Mouse (Mus musculus): ENCODE data around the gene Klhdc4.
A peak's percentile ranks its signal among the peaks of the same experiment; 100 is the strongest.

The Klhdc4 gene

DNA sequence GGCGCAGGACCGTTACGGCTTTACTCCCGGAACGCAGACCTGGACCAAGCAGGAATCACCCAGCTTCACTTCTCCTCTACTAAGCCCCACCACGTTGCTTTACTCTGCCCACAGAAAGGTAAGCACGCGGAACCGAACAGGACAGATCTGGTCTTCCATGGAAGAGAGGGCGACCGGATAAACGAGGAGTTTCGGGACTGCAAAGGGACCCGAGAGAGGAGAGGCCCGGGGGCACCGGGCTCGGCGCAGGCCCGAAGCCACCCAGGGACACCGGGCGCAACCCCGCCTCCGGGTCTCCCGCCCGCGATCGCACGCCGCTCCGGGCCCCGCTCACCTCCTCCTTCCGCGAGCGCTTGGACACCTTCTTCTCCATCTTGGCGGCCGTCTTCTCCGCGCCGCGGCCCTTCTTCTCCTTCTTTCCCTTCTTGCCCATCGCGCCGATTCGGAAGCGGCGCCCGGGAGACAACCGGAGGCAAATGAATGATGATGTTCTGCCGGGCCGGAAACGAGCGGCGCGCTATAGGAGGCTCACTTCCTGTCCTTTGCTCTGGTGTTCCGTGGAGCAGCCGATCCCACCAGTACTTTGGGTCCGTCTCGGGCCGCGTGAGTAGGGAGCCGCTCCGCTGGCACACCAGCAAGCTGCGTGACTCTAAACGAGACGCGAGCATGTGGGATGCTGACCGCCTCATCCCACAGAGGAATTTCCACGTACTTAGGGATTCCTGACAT is at the start of gene Klhdc4:
Gene Klhdc4 (minus strand): TSS at position 522 of the 729 bp plus-strand sequence.
- DNase-seq (ENCODE audit: low spot score in 2 of 2): peak; percentile 76 to 83

DNA sequence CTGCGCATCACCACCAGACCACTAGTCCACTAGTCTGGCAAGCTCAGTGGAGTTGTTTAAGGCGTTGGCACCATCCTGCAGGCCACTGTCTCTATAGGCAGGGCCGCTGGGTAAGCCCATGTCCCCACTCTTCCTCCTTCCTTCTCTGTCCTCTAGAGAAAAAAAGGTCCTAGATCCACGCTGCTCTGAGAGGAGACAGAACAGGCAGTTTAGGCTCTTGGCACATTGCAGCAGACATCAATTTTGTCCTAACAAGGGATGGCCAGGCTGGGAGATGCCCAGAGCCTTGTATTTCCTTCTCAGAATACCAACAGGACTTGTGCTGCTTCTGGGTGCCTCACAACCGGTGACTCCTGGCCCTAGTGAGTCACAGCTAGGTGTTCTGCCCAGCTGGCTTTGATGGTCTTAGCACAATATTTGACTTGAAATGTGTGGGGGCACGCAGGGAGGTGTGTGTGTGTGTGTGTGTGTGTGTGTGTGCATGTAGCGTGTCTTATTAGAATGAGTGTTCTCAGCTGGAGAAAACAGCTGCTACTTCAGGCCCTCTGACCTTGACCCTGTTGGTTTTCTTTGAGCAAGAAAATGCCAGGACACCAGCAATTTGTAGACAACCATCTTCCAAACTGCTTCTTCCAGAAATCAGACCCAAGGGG is 48.6 kb upstream of the Klhdc4 start:
- DNase-seq (ENCODE audit: low spot score in 2 of 2): no peak

DNA sequence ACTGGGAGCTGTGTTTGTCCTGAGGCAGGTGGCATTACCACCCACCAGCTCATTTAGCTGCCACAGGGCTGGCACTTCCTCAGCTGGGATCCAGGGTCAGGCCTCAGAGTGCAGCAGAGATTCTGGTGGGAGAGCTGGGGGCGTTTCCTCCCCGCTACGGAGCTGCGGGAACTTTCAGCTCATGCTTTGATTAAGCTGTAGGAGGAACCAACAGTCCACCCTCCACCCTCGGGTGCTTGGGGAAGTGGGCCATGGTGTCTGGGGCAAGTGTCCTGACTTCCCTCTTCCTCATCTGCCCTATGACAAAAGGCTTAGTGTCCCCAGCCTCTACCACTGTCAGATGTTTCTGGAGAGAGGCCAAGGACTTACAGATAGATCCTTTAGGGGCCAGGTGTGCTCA is 47.8 kb upstream of the Klhdc4 start:
- DNase-seq (ENCODE audit: low spot score in 2 of 2): peak; percentile 17 to 28

- DNase-seq (ENCODE audit: low spot score in 2 of 2): no peak
Measured at GRCm38 (mm10) chr8:121875517-121875916, 46.1 kb upstream of the Klhdc4 start.

DNA sequence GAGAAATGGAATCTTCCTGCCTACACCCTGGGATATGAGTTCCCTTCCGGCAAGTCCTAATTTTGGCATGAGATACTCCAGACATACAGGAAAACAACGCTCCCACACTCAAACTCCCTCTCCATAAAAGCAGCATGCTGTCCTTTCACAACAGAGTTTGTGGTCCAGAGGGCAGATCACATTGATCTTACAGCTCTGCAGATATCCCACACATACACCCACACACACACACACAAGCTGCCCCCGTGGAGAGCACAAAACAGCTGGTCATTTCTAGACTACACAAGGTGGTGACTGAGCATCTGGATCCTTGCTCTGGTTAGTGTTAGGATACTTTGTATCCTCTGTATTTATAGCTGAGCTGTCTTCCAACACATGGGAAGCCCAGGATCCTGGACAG is 45.7 kb upstream of the Klhdc4 start:
- no peak for DNase-seq (ENCODE audit: low spot score in 2 of 2)

DNA sequence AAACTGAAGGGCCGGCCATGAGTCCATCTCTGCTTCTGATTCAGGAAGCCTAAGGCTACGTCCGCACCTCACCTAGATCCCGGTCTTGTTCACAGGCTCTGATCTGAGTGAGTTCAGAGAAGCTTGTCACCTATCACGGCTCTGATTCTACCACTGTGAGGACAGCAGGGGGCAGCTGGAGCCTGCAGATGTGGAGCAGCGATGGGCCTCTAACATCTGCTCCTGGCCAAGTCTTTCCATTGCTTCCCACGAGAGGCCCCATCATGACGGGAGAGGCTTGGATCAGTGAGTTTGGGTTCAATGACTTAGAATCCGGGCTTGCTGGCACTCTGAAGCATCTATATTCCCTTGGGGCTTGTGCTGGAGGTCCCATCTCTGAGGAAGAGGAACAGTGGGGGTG is 44.7 kb upstream of the Klhdc4 start:
- peak in 1 of 2 experiments; percentile 27 for DNase-seq (ENCODE audit: low spot score in 2 of 2)

DNA sequence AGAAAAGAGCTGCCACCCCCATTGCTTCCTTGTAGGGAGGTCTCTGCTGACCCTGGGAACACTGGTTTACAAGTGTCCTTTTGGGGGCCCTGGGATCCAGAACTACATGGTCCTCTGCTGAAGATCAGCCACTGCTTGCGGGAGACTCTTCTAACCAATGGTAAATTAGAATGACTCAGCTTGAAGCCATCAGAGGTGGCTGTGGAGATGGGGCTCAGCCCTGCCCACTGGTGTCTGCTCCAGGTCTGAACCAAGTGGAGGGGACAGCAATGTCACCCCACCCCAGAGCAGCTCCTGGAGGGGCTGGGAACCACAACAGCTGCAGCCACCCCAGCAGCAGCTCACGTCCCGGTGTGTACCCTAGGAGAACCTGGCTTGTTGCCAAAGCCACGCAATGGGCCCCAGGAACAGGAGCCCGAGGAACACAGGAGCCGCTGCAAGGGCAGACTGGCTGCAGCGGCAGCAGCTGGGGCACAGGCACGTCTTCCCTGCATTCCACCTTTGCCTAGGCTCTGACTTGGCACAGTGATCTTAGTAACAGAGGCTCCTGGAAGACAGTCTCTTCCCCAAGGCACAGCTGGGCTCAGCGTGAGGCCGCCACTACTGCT is 42.6 kb upstream of the Klhdc4 start:
- DNase-seq (ENCODE audit: low spot score in 2 of 2): no peak

DNA sequence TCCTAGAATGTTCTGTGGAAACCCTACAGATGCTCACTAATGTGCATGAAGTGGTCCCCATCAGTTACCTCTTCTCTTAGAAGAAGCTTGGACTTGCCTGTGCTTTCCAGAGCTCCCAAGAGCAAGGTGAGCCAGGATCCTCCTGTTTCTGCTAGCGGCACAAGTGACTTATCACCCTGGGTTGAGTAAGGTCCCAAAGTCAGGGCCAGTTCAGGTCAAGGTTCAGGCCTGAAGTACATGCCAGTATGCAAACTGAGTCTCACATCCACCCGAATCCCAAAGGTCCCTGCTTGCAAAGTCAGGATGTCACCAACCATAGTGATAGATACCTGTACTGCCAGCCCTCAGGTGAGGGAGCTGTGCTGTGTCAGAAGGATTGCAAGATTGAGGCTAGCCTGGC is 40.8 kb upstream of the Klhdc4 start:
- no peak for DNase-seq (ENCODE audit: low spot score in 2 of 2)

DNA sequence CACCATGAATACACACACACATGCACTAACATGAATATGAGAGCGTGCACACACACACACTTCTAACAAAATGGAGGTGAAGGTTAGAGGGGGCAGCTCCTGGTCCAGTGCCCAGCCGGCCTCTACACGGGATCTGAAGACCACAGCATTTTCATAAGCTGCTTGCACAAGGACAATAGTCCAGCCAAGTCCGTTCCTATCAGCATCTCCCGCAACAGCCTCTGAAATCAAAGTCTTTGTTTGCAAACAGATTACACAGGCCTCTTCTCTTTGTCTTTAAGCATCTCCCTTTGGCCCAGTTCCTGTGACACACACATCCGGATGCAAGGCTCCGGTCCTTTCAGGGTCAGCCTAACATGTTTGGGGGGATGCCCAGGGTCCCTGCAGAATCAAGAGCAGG is 39.5 kb upstream of the Klhdc4 start:
- DNase-seq (ENCODE audit: low spot score in 2 of 2): no peak

GRCm38 (mm10) chr8:121868196-121868595 is 38.8 kb upstream of the Klhdc4 start:
- no peak for DNase-seq (ENCODE audit: low spot score in 2 of 2)

DNA sequence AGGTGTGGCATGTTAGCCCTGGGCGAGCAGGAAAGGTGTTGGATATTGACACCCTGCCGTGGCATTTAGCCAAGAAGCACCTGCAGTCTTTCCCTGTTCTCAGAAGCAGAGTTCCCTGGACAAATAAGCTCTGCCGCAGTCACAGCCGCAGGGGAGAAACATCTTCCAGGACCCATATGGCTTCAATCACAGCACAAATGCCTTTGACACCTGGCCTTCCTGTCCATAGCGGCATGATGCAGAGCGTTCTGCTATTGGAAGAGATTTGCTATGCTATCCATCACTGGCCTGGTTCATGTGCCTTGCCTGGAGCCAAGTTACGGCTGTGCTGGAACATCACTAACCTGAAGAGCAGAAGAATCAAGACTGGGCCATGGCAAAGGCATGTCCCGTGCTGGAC is 36.0 kb upstream of the Klhdc4 start:
- DNase-seq (ENCODE audit: low spot score in 2 of 2): no peak

DNA sequence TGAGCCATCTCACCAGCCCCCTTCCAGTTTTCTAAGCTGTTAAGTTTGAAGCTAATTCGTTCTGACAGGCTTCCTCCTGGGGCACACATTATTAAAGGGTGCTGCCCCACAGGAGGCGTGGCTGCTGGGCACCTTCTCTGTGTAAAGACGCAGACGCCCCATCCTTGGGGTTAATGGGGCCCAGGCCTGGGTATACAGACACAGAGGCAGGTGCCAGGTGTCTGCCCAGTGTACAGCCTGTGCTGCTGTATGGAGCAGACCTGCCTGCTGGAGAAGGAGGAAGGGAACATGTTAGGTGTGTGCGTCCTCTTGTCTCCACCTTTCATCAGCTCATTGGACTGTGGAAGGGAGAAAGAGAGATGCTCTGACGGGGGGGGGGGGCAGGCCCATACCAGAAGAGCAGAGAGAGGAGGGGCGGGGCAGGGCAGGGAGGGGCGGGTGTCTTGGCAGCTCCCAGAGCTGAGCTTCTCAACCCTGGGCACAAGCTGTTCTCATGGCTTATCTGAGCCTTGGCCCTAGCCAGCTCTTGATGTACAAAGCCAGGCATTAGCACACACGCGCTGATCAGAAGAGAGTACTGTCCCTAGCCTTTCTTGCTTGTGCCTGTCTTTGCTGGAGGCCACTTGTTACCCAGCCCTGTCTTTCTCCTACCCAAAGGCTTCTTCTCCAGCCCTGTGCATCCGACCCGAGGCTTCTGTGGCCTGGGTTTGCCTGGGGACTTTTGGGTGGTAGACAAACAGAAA is 32.6 kb upstream of the Klhdc4 start:
- DNase-seq (ENCODE audit: low spot score in 2 of 2): no peak

DNA sequence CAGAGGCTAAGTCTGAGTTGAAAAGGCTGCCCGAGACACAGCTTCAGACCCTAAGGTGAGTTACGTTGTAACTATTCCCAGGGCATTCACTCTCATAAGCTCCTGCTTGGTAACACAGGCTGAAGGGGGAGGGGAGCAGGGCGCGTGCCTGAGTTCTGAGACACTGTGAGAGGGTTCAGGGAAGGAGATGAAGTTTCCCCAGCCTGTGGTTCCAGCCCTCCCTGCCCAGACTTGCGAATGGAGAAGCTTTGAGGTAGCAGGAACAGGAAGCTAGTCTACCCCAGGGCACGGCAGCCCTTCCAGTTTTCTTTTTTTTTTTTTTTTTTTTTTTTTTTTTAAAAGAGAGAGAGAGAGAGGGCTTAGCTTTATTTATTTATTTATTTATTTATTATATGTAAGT is 31.9 kb upstream of the Klhdc4 start:
- DNase-seq (ENCODE audit: low spot score in 2 of 2): no peak

DNA sequence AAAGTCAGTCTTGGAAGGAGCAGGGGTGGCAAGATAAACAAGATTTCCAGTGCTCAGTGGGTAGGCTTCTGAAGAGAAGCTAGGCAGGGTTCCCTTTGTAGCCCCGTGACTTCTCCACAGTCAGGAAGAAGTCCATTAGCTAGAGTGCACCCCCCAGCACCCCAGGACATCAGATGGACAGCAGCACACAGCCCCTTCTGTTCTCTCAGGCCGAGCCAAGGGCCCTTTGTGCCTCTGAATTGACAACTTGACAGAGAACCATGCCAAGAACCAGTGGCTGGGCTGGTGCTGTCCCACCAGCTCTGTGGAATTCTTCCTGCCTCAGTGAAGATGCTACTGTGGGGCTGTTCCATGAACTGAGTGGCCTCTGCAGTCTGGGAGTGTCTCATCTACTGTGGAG is 28.4 kb upstream of the Klhdc4 start:
- DNase-seq (ENCODE audit: low spot score in 2 of 2): no peak

DNA sequence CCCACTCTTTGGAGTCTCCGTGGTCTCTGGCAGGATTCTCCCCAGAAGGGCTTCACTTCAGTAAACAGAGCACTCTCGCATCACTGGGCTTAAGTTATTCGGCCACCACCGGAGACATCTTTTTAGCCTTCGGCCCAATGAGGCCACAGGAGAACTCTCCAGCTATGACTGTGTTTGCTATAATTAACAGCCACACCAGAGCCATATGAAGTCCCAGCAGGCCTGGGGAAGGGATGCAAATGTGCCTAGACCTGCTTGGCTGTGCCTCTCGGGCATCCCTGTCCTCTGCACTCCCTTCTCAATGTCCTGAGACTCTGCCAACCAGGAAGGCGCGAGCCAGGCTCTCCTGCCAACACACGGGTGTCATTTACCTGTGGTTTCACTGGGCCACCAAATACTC is 28.0 kb upstream of the Klhdc4 start:
- no peak for DNase-seq (ENCODE audit: low spot score in 2 of 2)

DNA sequence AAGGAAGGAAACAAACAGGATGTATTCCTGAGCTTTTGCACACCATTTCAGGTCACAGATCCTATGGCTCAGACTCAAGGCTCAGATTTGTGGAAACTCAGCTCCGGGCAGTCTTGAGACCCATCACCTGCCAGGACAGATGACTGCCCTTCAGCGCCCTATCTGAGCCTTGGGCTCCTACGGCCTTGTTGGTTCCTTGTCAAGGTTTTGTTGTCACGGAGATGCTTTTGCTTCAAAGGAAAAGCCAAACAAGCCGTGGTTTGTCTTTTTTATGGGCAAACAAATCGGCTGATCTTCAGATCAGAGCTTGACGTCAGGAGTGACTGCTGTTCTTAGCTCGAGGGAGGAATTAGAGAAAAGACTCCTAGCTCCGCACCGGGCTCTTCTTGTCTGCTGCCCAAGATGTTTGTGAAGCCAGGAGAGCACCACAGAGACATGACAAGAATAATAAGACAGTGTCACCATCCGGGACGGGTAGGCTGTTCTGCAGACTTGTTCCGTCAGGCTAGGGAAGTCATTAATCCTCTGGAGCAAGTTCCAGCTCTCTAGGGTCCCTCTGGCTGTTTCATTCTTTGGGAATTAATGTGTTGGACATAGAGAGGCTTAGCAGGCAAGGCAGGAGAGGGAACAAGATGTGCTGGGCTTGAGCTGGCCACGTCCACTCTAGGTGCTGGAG is 26.8 kb upstream of the Klhdc4 start:
- no peak for DNase-seq (ENCODE audit: low spot score in 2 of 2)

GRCm38 (mm10) chr8:121853586-121853985 is 24.2 kb upstream of the Klhdc4 start:
- no peak for DNase-seq (ENCODE audit: low spot score in 2 of 2)

GRCm38 (mm10) chr8:121852464-121852863 is 23.1 kb upstream of the Klhdc4 start:
- no peak for DNase-seq (ENCODE audit: low spot score in 2 of 2)

DNA sequence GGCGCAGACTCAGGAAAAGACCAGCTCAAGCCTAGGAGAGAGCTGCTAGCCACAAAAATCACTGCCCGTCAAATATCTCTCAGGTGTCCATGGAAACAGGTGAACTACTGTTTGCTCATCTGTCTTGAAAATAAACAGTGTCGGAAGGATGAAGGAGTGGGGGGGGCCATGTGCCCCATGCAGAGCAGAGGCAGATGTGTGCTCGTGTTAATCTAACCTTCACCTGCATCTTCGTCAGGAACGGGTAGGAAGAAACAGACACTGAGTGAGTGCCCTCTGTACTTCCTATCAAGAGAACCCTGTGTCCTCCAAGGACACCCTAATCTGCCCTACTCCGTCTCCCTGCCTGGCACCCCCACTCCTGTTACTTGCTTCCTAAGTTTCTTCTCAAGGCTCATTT is 22.3 kb upstream of the Klhdc4 start:
- DNase-seq (ENCODE audit: low spot score in 2 of 2): no peak

DNA sequence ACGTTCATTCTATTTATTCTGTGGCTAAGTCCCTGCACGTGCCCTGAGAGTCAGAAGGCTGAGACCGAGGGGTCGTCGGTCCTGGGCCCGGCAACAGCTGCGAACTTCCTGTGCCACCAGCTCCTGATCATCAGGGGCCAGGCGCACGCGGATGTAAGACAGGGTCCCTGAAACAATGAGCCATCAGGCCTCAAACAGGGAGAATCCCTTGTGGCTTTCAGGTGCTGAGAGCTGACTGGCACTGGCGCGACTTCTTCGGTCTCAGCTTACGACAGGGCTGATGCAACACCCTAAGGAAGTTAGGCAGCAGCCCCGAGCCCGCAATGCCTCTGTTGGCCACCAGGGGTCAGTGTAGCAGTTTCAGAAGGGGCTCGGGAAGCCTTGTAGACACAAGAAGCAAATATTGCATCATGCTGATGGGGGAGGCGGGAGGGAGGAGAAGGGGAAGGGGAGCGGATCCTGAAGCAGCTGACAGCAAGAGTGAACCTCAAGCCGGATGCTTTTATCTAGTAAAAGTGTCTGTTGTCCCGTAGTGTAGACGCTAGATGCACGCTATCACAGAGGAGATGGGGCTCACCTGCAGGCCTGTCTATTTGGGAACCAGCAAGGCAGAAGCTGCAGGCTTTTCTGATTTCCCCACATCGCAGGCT is 21.6 kb upstream of the Klhdc4 start:
- peak; percentile 88 to 91 for DNase-seq (ENCODE audit: low spot score in 2 of 2)

DNA sequence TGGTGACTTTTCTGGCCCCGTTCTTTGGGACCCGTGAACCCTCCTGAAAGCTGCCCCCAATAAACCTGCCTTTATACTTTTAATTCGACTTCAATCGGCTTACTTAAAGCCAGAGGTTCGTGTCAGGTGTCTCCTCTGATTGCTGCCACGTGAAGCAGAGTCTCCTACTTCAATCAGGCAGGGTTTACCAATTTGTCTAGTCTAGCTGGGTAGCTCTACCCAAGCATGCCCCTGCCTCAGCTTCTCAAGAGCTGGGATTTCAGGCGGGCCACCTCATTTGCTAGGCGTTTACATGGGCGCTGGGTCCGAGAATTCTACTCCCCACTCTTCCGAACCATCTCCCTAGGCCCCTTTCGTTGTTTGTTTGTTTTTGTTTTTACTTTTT is 21.1 kb upstream of the Klhdc4 start:
- no peak for DNase-seq (ENCODE audit: low spot score in 2 of 2)
